In genomic region chr7:16284904-16285303, GRCm38 (mm10) we compare ENCODE assay signal across 7 mouse cellular contexts. TPM values are rescaled to one million over a fixed set of nuclear protein-coding genes. Genes with fewer than 3 reads are reported as not detected.
DNase-seq lines count a peak whose midpoint lies in the region; ATAC-seq and TF ChIP-seq lines count a peak whose summit lies in the region.

No protein-coding gene starts in this region.

- no peaks in the 10 kb centered on the region for H3K9me3 ChIP-seq in liver, embryonic 11.5 days (ENCODE audit: control insufficient read depth, low read length)
- H3K9me3 ChIP-seq in embryonic facial prominence, embryonic 14.5 days (ENCODE audit: control insufficient read depth, low read length), result no peaks in the 10 kb centered on the region
- no peaks in the 10 kb centered on the region for H3K9me3 ChIP-seq in hindbrain, postnatal 0 days (ENCODE audit: low read length)
- H3K9me3 ChIP-seq in neural tube, embryonic 12.5 days, result no peaks in the 10 kb centered on the region

- no peak for DNase-seq in liver, embryonic 11.5 days (ENCODE audit: low spot score)
- DNase-seq in liver (no peak), MN1 (ENCODE audit: low spot score) (no peak)
- DNase-seq in embryonic facial prominence, embryonic 14.5 days (ENCODE audit: low spot score), result no peak
- no peak for DNase-seq in hindbrain, postnatal 0 days (ENCODE audit: low spot score)
- DNase-seq in layer of hippocampus, postnatal 25 days (ENCODE audit: extremely low spot score in 1 of 2, low spot score in 1 of 2), result no peak

- H3K27ac ChIP-seq in liver, embryonic 11.5 days (ENCODE audit: low read depth, low read length), result peak overlapping the region; percentile 70; the same call in 1 of the 2 replicates
- H3K27ac ChIP-seq in embryonic facial prominence, embryonic 14.5 days (replicated peaks; ENCODE audit: low read depth, low read length), result peak overlapping the region; percentile 98
- H3K27ac ChIP-seq in hindbrain, postnatal 0 days, result no peak overlapping the region
- H3K27ac ChIP-seq in neural tube, embryonic 12.5 days, result no peak overlapping the region

- peak overlapping the region; percentile 48 for H3K9ac ChIP-seq in liver, embryonic 11.5 days (ENCODE audit: low read depth, low read length)
- peak overlapping the region; percentile 26; the same call in 1 of the 2 replicates for H3K9ac ChIP-seq in embryonic facial prominence, embryonic 14.5 days (ENCODE audit: low read depth, low read length)
- H3K9ac ChIP-seq in hindbrain, postnatal 0 days (replicated peaks; ENCODE audit: low read length), result no peak overlapping the region
- no peak overlapping the region for H3K9ac ChIP-seq in neural tube, embryonic 12.5 days

- H3K27me3 ChIP-seq in liver, embryonic 11.5 days (replicated peaks; ENCODE audit: control insufficient read depth, insufficient read depth, low read length), result no peaks in the 10 kb centered on the region
- H3K27me3 ChIP-seq in embryonic facial prominence, embryonic 14.5 days (replicated peaks; ENCODE audit: control insufficient read depth, insufficient read depth, low read length), result no peaks in the 10 kb centered on the region
- no peaks in the 10 kb centered on the region for H3K27me3 ChIP-seq in hindbrain, postnatal 0 days (ENCODE audit: insufficient read depth, low read length)
- no peaks in the 10 kb centered on the region for H3K27me3 ChIP-seq in neural tube, embryonic 12.5 days (replicated peaks)

- peak overlapping the region; percentile 58 for H3K4me3 ChIP-seq in liver, embryonic 11.5 days (ENCODE audit: low read depth, low read length)
- H3K4me3 ChIP-seq in embryonic facial prominence, embryonic 14.5 days (ENCODE audit: low read depth, low read length), result peak overlapping the region; percentile 62
- no peak overlapping the region; the same call in 1 of the 2 replicates for H3K4me3 ChIP-seq in hindbrain, postnatal 0 days (ENCODE audit: low read length)
- 0 out of 2 replicates have a peak overlapping the region, but pooled peaks have one; percentile 74 for H3K4me3 ChIP-seq in neural tube, embryonic 12.5 days

- H3K36me3 ChIP-seq in liver, embryonic 11.5 days (ENCODE audit: control insufficient read depth, insufficient read depth, low read length), result peaks cover 41% of the 10 kb centered on the region
- H3K36me3 ChIP-seq in embryonic facial prominence, embryonic 14.5 days (ENCODE audit: control insufficient read depth, insufficient read depth, low read length), result peaks cover 43% of the 10 kb centered on the region
- H3K36me3 ChIP-seq in hindbrain, postnatal 0 days (ENCODE audit: insufficient read depth, low read length), result peaks cover 19% of the 10 kb centered on the region
- H3K36me3 ChIP-seq in neural tube, embryonic 12.5 days, result peaks cover 43% of the 10 kb centered on the region

- no peak for TF ChIP-seq CTCF in hindbrain, postnatal 0 days (IDR thresholded peaks at IDR 0.05; ENCODE audit: low read depth)

- 69% methylated on average over 9 of the region's 9 CpGs for WGBS in liver, embryonic 11.5 days
- 78% methylated on average over 9 of the region's 9 CpGs for WGBS in embryonic facial prominence, embryonic 14.5 days
- 74% methylated on average over 9 of the region's 9 CpGs for WGBS in hindbrain, postnatal 0 days
- 77% methylated on average over 9 of the region's 9 CpGs for WGBS in neural tube, embryonic 12.5 days

- peak overlapping the region; percentile 96 for H3K4me2 ChIP-seq in liver, embryonic 11.5 days
- peak overlapping the region; percentile 73 for H3K4me2 ChIP-seq in embryonic facial prominence, embryonic 14.5 days (ENCODE audit: low read depth, low read length)
- H3K4me2 ChIP-seq in hindbrain, postnatal 0 days (ENCODE audit: low read depth, low read length), result peak overlapping the region; percentile 65
- peak overlapping the region; percentile 60 for H3K4me2 ChIP-seq in neural tube, embryonic 12.5 days (replicated peaks)

- ATAC-seq in liver, embryonic 11.5 days (replicated peaks; ENCODE audit: low FRiP score), result no peak
- no peak for ATAC-seq in embryonic facial prominence, embryonic 14.5 days (ENCODE audit: low read depth)
- ATAC-seq in hindbrain, postnatal 0 days, result no peak
- ATAC-seq in neural tube, embryonic 12.5 days (ENCODE audit: low FRiP score, low read depth), result no peak

- H3K4me1 ChIP-seq in liver, embryonic 11.5 days (replicated peaks; ENCODE audit: control insufficient read depth, insufficient read depth, low read length), result peaks cover 11% of the 10 kb centered on the region
- no peaks in the 10 kb centered on the region for H3K4me1 ChIP-seq in embryonic facial prominence, embryonic 14.5 days (ENCODE audit: control insufficient read depth, insufficient read depth, low read length)
- 0 out of 2 replicates have a peak, but pooled peaks cover 3% of the 10 kb centered on the region for H3K4me1 ChIP-seq in hindbrain, postnatal 0 days (ENCODE audit: insufficient read depth, low read length)
- peaks cover 9% of the 10 kb centered on the region for H3K4me1 ChIP-seq in neural tube, embryonic 12.5 days

RNA-seq across cellular contexts. Expression of gene Ccdc9, which starts 1.7 kb away (rescaled TPM):
- polyA plus RNA-seq in liver, embryonic 11.5 days (2014; fragmentation: Nextera tagmentation; extraction: Ambion mirVana), result 21.7 and 25.3 TPM in 2 replicates
- 10.9 and 13.7 TPM in 2 replicates for polyA plus RNA-seq in embryonic facial prominence, embryonic 14.5 days (2014; fragmentation: Nextera tagmentation; extraction: Ambion mirVana)
- total RNA-seq in hindbrain, postnatal 0 days (2014; rRNA removed), result 11.8 and 27.9 TPM in 2 replicates
- polyA plus RNA-seq in hindbrain, postnatal 0 days (2015; fragmentation: Nextera tagmentation; extraction: Ambion mirVana), result 13.4 and 14.8 TPM in 2 replicates
- polyA plus RNA-seq in neural tube, embryonic 12.5 days (2016; fragmentation: Nextera tagmentation; extraction: Ambion mirVana), result 47.7 and 49.5 TPM in 2 replicates
- 10 to 100 TPM; 59.6 to 77.3 TPM for total RNA-seq in layer of hippocampus, postnatal 25 days (2021)

RNA-seq across cellular contexts. Expression of gene Inafm1, which starts 11.5 kb away (rescaled TPM):
- polyA plus RNA-seq in liver, embryonic 11.5 days (2014; fragmentation: Nextera tagmentation; extraction: Ambion mirVana), result 9.3 and 10.6 TPM in 2 replicates
- polyA plus RNA-seq in embryonic facial prominence, embryonic 14.5 days (2014; fragmentation: Nextera tagmentation; extraction: Ambion mirVana), result 21.1 and 23.4 TPM in 2 replicates
- 56.0 and 71.3 TPM in 2 replicates for total RNA-seq in hindbrain, postnatal 0 days (2014; rRNA removed)
- 74.1 and 78.4 TPM in 2 replicates for polyA plus RNA-seq in hindbrain, postnatal 0 days (2015; fragmentation: Nextera tagmentation; extraction: Ambion mirVana)
- 27.0 and 28.5 TPM in 2 replicates for polyA plus RNA-seq in neural tube, embryonic 12.5 days (2016; fragmentation: Nextera tagmentation; extraction: Ambion mirVana)
- 10 to 100 TPM; 29.4 to 34.2 TPM for total RNA-seq in layer of hippocampus, postnatal 25 days (2021)

RNA-seq across cellular contexts. Expression of gene Bbc3, which starts 23.3 kb away (rescaled TPM):
- 4.7 and 6.4 TPM in 2 replicates for polyA plus RNA-seq in liver, embryonic 11.5 days (2014; fragmentation: Nextera tagmentation; extraction: Ambion mirVana)
- polyA plus RNA-seq in embryonic facial prominence, embryonic 14.5 days (2014; fragmentation: Nextera tagmentation; extraction: Ambion mirVana), result 4.0 and 4.6 TPM in 2 replicates
- 51.0 and 55.8 TPM in 2 replicates for total RNA-seq in hindbrain, postnatal 0 days (2014; rRNA removed)
- polyA plus RNA-seq in hindbrain, postnatal 0 days (2015; fragmentation: Nextera tagmentation; extraction: Ambion mirVana), result 32.2 and 33.3 TPM in 2 replicates
- polyA plus RNA-seq in neural tube, embryonic 12.5 days (2016; fragmentation: Nextera tagmentation; extraction: Ambion mirVana), result 22.7 and 25.0 TPM in 2 replicates
- 10 to 100 TPM; 14.0 to 20.0 TPM for total RNA-seq in layer of hippocampus, postnatal 25 days (2021)

RNA-seq across cellular contexts. Expression of gene C5ar1, which starts 25.6 kb away (rescaled TPM):
- polyA plus RNA-seq in liver, embryonic 11.5 days (2014; fragmentation: Nextera tagmentation; extraction: Ambion mirVana), result 2.8 and 3.4 TPM in 2 replicates
- polyA plus RNA-seq in embryonic facial prominence, embryonic 14.5 days (2014; fragmentation: Nextera tagmentation; extraction: Ambion mirVana), result 4.1 and 4.4 TPM in 2 replicates
- total RNA-seq in hindbrain, postnatal 0 days (2014; rRNA removed), result 1.4 and 1.9 TPM in 2 replicates
- polyA plus RNA-seq in hindbrain, postnatal 0 days (2015; fragmentation: Nextera tagmentation; extraction: Ambion mirVana), result 0.93 and 1.5 TPM in 2 replicates
- 0.87 and 1.2 TPM in 2 replicates for polyA plus RNA-seq in neural tube, embryonic 12.5 days (2016; fragmentation: Nextera tagmentation; extraction: Ambion mirVana)
- total RNA-seq in layer of hippocampus, postnatal 25 days (2021), result 1 to 10 TPM; 1.1 TPM

RNA-seq across cellular contexts. Expression of gene C5ar2, which starts 41.0 kb away (rescaled TPM):
- polyA plus RNA-seq in liver, embryonic 11.5 days (2014; fragmentation: Nextera tagmentation; extraction: Ambion mirVana), result 1.3 and 1.8 TPM in 2 replicates
- polyA plus RNA-seq in embryonic facial prominence, embryonic 14.5 days (2014; fragmentation: Nextera tagmentation; extraction: Ambion mirVana), result 0.09 TPM in 1 of 2 replicates, not detected in the other
- 0.47 TPM in 1 of 2 replicates, not detected in the other for total RNA-seq in hindbrain, postnatal 0 days (2014; rRNA removed)
- 0.11 and 0.18 TPM in 2 replicates for polyA plus RNA-seq in hindbrain, postnatal 0 days (2015; fragmentation: Nextera tagmentation; extraction: Ambion mirVana)
- polyA plus RNA-seq in neural tube, embryonic 12.5 days (2016; fragmentation: Nextera tagmentation; extraction: Ambion mirVana), result 0.09 and 0.10 TPM in 2 replicates
- total RNA-seq in layer of hippocampus, postnatal 25 days (2021), result under 1 TPM; 0.75 to 0.81 TPM

Comparison
In these comparisons a context has a peak if more than half of its experiments do, and no peak if none do; other contexts are left out.
1. H3K27ac ChIP-seq: peak in liver, embryonic 11.5 days (single experiment) and embryonic facial prominence, embryonic 14.5 days (single experiment); none in hindbrain, postnatal 0 days (single experiment) and neural tube, embryonic 12.5 days (single experiment).
2. H3K9ac ChIP-seq: peak in liver, embryonic 11.5 days (single experiment) and embryonic facial prominence, embryonic 14.5 days (single experiment); none in hindbrain, postnatal 0 days (single experiment) and neural tube, embryonic 12.5 days (single experiment).
3. Peak in every context shown above with its lines, with median percentiles within 50 percentile points of each other: H3K4me2 ChIP-seq.